Mouse (Mus musculus) stomach, embryonic 15.5 days (tissue): Measurements from ENCODE around the gene Wdfy2. TPM values are rescaled to one million over a fixed set of nuclear protein-coding genes. Genes with fewer than 3 reads are reported as not detected.

Source experiments
- ATAC-seq: fragments of 200-750 bp; cut with Nextera tagmentation; 2 replicates; pipeline ENCODE4 v1.8.0; 2017; ENCODE audit warnings: low read depth, moderate number of reproducible peaks, moderate TSS enrichment; ENCODE audit not compliant: insufficient read depth, low FRiP score
- H3K27ac ChIP-seq: fragments of 300-500 bp; sonication (generic); 2 replicates; pipeline ENCODE4 v1.5.1; 2015; ENCODE audit warnings: mild to moderate bottlenecking, inconsistent platforms
- H3K27me3 ChIP-seq: fragments of 300-500 bp; sonication (generic); replicated peaks from 2 replicates; pipeline ENCODE4 v1.6.1; 2015; ENCODE audit warnings: inconsistent platforms
- H3K36me3 ChIP-seq: fragments of 300-500 bp; sonication (generic); 2 replicates; pipeline ENCODE4 v1.6.1; 2015; ENCODE audit warnings: inconsistent platforms
- H3K4me1 ChIP-seq: fragments of 300-500 bp; sonication (generic); 2 replicates; pipeline ENCODE4 v1.6.1; 2015; ENCODE audit warnings: inconsistent platforms
- H3K4me2 ChIP-seq: fragments of 300-500 bp; sonication (generic); 2 replicates; pipeline ENCODE4 v1.6.1; 2015; ENCODE audit warnings: mild to moderate bottlenecking, inconsistent platforms
- H3K4me3 ChIP-seq: fragments of 300-500 bp; sonication (generic); replicated peaks from 2 replicates; pipeline ENCODE4 v1.5.1; 2015; ENCODE audit warnings: inconsistent platforms
- H3K9ac ChIP-seq: fragments of 300-500 bp; sonication (generic); 2 replicates; pipeline ENCODE4 v1.6.1; 2015; ENCODE audit warnings: inconsistent platforms
- H3K9me3 ChIP-seq: fragments of 300-500 bp; sonication (generic); 2 replicates; pipeline ENCODE4 v1.6.1; 2016; ENCODE audit warnings: inconsistent platforms
- WGBS: fragments of 180-500 bp; shearing (Covaris S2); methylation state at CpG from one replicate; pipeline ENCODE4 v1.1.7; 2015; 5-methylcytosine and 5-hydroxymethylcytosine counted together
- polyA plus RNA-seq: library from polyadenylated mRNA; unstranded; fragments of >200 nt; fragmentation: Nextera tagmentation; extraction: Ambion mirVana; gene quantifications from 2 replicates; pipeline ENCODE4 v1.2.1, GENCODE M21; 2015

Gene Wdfy2
- polyA plus RNA-seq, 1 experiment from 2014 or later: 5.0 TPM

DNA sequence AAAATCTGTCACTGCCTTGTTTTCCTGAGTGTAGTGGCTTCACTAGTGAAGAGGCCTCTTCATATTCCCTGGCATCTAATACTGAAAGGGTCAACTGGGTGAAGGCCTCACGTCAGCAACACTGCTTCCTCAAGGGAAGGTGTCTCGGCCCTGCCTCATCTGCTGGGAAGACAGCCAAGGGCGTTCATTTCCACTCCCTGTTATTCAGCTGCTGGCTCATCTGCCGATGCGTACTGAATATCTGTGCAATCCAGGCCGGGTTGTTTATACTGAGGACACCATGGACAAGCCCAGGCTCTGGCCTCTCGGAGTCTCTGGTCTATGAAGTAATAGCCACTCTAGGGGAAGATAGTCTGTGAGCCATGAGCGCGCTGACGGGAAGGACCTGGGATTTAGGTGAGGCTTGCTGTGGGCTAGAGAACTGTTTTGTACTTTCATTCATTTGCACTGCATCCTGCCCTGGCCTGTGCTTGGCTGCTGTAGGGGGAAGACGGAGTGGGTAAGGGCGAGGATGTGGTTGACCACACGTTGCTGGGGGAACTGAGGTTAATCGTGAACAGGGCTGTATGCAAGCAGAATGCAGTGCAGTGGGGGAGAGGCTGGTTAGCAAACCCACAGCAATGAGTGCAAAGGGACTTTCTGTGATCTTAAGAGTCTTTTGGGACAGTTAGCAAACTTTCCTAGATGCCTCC is 103.1 kb downstream of the Wdfy2 start:
- H3K27ac ChIP-seq: no peak overlapping the region
- no peak for ATAC-seq
- 65% methylated on average over 14 of the region's 14 CpGs for WGBS

DNA sequence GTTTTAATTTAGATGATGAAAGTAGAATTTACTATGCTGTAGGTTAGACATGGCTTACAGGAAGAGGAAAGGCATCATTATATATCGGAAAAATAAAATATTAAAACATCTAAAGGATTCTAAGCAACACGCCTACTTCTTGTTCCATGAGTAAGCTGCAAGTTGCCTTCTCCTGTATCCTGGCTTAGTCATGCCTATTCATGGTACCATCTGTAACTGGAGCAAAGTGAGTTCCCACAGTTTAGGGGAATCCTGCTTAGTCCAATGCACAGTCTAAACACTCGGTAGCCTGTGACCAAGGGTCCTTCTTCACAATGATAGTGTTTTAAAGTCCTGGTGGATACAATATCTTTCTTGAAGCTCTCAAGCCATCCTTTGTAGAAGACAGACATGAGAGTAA is 109.3 kb downstream of the Wdfy2 start:
- Histone ChIP-seq H3K27ac (no peak overlapping the region), H3K4me1 (no peaks in the 10 kb centered on the region), H3K36me3 (peaks cover 10% of the 10 kb centered on the region), H3K27me3 (no peaks in the 10 kb centered on the region), H3K4me2 (no peak overlapping the region), H3K9me3 (no peaks in the 10 kb centered on the region), H3K9ac (no peak overlapping the region), H3K4me3 (no peak overlapping the region)
- 90% methylated on average over 3 of the region's 3 CpGs for WGBS
- ATAC-seq: no peak

More for the DNA sequence above, 103.1 kb downstream of the Wdfy2 start:
- Histone ChIP-seq H3K9ac (no peak overlapping the region), H3K4me1 (no peaks in the 10 kb centered on the region), H3K4me3 (no peak overlapping the region), H3K4me2 (no peak overlapping the region), H3K27me3 (no peaks in the 10 kb centered on the region), H3K36me3 (peaks cover 14% of the 10 kb centered on the region), H3K9me3 (no peaks in the 10 kb centered on the region)

DNA sequence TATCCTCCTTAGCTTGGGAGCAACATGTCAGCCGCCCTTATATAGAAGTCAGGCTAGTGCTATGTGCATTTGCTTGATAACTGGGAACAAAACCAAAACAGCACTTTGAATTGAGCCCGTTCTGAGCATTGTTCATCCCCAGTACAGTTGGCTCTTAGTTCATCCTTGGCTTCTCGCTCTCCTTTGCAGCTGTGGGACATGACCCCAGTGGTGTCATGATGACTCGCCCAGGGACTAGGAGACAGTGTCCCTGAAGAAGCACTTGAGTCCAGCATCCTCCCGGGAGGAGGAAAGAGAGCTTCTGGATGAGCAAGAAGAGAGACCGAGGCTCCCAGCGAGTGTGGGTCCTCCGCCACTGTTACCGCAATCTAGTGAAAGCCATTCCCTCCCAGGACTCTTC is 118.6 kb downstream of the Wdfy2 start:
- Histone ChIP-seq H3K4me3 (no peak overlapping the region), H3K4me2 (no peak overlapping the region), H3K36me3 (0 out of 2 replicates have a peak, but pooled peaks cover 12% of the 10 kb centered on the region), H3K9me3 (no peaks in the 10 kb centered on the region), H3K27me3 (no peaks in the 10 kb centered on the region), H3K9ac (no peak overlapping the region), H3K27ac (no peak overlapping the region), H3K4me1 (no peaks in the 10 kb centered on the region)
- no peak for ATAC-seq
- WGBS: 83% methylated on average over 9 of the region's 9 CpGs

DNA sequence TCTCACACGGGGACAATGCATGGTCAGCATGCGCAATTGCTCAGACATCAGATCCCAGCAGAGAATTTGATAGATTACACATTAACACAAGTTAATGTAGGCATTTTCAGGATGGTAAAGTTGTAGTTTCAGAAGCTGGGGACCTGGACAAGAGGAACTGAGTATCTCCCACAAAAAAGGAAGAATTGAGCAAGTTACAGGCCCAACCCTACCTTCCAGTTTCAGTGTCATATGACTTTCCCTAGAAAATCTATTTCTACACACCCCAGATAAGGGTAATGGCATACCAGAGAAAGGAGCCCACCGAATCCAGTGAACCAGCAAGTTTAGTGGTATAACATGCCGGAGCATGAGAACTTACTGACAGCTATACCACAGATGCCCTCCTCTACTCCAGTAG is 126.2 kb downstream of the Wdfy2 start:
- Histone ChIP-seq H3K27ac (no peak overlapping the region), H3K9me3 (no peaks in the 10 kb centered on the region), H3K4me3 (no peak overlapping the region), H3K36me3 (no peaks in the 10 kb centered on the region), H3K4me1 (no peaks in the 10 kb centered on the region), H3K4me2 (no peak overlapping the region), H3K27me3 (no peaks in the 10 kb centered on the region), H3K9ac (no peak overlapping the region)
- no peak for ATAC-seq
- WGBS: 80% methylated on average over 4 of the region's 4 CpGs

DNA sequence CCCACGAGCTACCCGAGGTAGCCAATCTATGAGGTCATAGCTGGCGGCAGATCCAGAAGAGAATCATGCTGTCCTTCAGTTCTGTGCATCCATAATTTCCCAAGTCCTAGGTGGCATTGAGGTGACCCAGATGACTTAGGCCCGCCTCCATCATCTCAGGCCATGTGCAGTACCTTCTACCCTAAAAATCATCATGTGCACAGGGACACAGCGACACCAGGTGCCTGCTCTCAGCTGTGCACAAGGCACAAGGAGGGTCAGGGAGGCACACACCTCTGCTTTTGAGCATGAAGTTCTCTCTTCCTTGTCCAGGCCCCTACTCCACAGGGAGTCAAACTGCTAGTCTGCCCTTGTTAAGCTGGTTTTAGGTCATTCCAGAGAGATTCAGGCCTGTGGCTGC is 127.9 kb downstream of the Wdfy2 start:
- Histone ChIP-seq H3K9me3 (no peaks in the 10 kb centered on the region), H3K27ac (no peak overlapping the region), H3K4me3 (no peak overlapping the region), H3K4me2 (no peak overlapping the region), H3K36me3 (no peaks in the 10 kb centered on the region), H3K9ac (no peak overlapping the region), H3K27me3 (no peaks in the 10 kb centered on the region), H3K4me1 (no peaks in the 10 kb centered on the region)
- 82% methylated on average over 5 of the region's 5 CpGs for WGBS
- no peak for ATAC-seq

DNA sequence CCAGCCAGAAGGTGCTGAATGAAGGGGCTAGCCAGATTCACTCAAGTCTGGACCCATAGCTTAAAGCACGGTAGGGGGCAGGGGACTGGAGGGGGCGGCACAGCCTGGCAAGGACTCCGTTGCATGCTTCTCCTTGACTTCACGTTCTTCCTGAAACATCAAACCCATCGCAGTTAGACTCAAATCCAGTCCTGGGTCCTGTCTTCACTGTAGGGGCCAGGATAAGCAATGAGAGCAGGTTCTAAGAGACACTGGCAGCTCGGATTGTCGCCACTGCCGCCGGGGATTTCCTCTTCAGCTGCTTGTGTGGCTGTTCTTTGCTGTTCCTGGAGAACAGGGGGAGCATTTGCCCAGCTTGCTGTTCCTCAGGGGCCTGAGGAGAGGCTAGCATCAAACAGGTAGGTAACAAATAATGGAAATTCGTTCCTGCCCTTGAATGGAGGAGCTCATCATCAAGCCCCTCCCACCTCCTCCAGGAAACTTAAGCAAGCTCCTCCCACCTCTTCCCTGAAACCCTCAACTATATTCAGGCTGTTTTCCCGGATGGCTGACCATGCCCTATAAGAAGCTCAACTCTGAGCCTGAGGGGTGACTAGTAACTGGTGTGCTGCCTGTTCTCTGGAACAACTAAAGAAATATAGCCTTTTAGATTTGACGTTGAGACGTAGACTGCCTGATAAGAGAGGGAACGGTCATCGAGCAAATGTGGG is 128.5 kb downstream of the Wdfy2 start:
- no peak for ATAC-seq
- 19% methylated on average over 15 of the region's 15 CpGs for WGBS
- H3K27me3 ChIP-seq: no peaks in the 10 kb centered on the region
- H3K27ac ChIP-seq: no peak overlapping the region
- H3K4me3 ChIP-seq: peak overlapping the region; percentile 27
- H3K9me3 ChIP-seq: no peaks in the 10 kb centered on the region
- H3K4me2 ChIP-seq: peak overlapping the region; percentile 47
- H3K9ac ChIP-seq: no peak overlapping the region
- H3K36me3 ChIP-seq: no peaks in the 10 kb centered on the region
- H3K4me1 ChIP-seq: no peaks in the 10 kb centered on the region

DNA sequence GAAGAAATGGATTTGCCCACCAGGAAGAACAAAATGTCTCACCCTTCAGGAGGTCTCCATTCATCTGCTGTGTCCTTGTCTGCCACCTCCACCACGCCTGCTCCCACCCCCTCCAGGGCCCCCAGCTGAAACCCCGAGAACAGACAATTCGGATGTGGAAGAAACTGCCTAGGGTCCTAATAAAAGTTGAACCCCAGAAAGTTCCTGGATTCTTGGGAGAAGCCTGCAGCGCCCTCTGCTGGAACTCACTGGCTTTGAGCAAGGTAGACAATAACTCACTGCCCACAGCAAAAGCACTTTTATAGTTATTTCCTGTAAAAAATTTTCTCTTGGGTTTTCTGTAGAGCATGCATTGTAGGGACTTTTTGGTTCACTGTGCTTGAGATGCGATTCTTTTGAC is 137.6 kb downstream of the Wdfy2 start:
- H3K27me3 ChIP-seq: no peaks in the 10 kb centered on the region
- H3K9me3 ChIP-seq: no peaks in the 10 kb centered on the region
- no peak overlapping the region for H3K4me2 ChIP-seq
- 12% methylated on average over 5 of the region's 5 CpGs for WGBS
- no peaks in the 10 kb centered on the region for H3K4me1 ChIP-seq
- H3K9ac ChIP-seq: no peak overlapping the region
- no peaks in the 10 kb centered on the region for H3K36me3 ChIP-seq
- no peak overlapping the region for H3K27ac ChIP-seq
- ATAC-seq: no peak
- H3K4me3 ChIP-seq: no peak overlapping the region

DNA sequence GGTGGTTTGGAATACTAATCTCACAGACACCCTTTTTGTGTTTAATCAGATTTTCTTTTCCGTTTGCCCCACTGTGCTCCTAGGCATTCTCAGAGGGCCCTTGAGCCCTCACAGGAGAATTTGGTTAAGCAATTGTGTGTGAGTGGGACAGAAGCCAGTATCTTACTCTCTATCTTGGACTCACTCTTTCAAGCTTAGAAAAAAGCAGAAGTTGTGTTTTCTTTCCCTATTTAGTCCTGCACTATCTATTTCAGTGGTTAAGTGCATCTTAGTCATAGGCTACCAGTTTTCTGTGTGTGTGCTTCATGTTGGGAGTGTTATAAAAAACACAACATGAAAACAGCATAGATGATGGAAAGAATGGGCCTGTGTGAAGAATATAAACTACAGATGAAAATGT is 142.3 kb downstream of the Wdfy2 start:
- Histone ChIP-seq H3K4me3 (no peak overlapping the region), H3K4me2 (no peak overlapping the region), H3K9me3 (no peaks in the 10 kb centered on the region), H3K27me3 (no peaks in the 10 kb centered on the region), H3K27ac (no peak overlapping the region), H3K36me3 (no peaks in the 10 kb centered on the region), H3K9ac (no peak overlapping the region), H3K4me1 (no peaks in the 10 kb centered on the region)
- no peak for ATAC-seq
- WGBS: 63% methylated on average over 1 of the region's 1 CpGs

DNA sequence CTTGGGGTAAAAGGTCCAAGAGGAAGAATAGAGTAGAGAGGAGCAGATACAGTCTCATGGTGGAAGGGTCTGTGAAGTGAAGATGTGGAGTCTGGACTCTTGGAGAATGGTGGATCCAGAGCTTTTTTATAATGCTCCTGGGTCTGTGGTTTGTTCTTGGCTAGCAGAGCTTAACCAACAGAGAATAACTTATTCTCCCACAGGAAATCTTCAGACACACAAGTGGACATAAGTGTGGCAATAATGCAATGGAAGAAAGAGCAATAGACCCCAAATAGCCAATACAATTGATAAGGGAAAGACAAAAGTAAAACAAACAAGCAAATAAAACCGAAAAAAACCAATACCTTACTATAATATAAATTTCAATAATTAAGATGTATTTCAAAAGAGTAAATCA is 146.9 kb downstream of the Wdfy2 start, which contains the start of gene Defb48:
Defb48 (minus strand) TSS at position 101 of the 400 bp plus-strand sequence.
- H3K36me3 ChIP-seq: no peaks in the 10 kb centered on the region
- no peaks in the 10 kb centered on the region for H3K27me3 ChIP-seq
- no peak within 1 kb of the TSS for H3K9ac ChIP-seq
- H3K4me2 ChIP-seq: no peak within 1 kb of the TSS
- no peaks in the 10 kb centered on the region for H3K9me3 ChIP-seq
- no peaks in the 10 kb centered on the region for H3K4me1 ChIP-seq
- WGBS: 74% methylated on average over 1 of the region's 1 CpGs
- no peak within 1 kb of the TSS for H3K4me3 ChIP-seq
- no peak for ATAC-seq
- no peak within 1 kb of the TSS for H3K27ac ChIP-seq

DNA sequence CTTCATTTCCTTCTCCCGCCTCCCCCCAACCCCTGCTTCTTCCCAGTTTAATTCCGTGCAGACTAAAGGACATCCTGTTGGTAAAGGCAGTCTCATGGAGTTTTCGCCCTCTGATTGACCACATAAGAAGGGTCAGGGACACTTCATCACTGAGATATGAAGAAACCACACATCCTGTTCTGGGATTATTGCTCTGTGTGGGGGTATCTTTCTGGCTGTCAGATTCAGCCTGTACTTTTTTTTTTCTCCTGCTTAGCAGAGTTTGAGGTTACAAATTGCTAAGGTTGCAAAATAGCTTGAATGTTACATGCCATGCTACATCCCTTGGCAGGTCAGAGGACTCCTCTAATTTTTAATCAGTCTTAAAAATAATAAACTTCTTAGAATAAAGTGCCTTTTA is 153.8 kb downstream of the Wdfy2 start:
- Histone ChIP-seq H3K4me1 (no peaks in the 10 kb centered on the region), H3K9me3 (no peaks in the 10 kb centered on the region), H3K27ac (no peak overlapping the region), H3K4me3 (no peak overlapping the region), H3K27me3 (no peaks in the 10 kb centered on the region), H3K36me3 (no peaks in the 10 kb centered on the region), H3K4me2 (no peak overlapping the region), H3K9ac (no peak overlapping the region)
- no peak for ATAC-seq
- WGBS: 60% methylated on average over 3 of the region's 3 CpGs

DNA sequence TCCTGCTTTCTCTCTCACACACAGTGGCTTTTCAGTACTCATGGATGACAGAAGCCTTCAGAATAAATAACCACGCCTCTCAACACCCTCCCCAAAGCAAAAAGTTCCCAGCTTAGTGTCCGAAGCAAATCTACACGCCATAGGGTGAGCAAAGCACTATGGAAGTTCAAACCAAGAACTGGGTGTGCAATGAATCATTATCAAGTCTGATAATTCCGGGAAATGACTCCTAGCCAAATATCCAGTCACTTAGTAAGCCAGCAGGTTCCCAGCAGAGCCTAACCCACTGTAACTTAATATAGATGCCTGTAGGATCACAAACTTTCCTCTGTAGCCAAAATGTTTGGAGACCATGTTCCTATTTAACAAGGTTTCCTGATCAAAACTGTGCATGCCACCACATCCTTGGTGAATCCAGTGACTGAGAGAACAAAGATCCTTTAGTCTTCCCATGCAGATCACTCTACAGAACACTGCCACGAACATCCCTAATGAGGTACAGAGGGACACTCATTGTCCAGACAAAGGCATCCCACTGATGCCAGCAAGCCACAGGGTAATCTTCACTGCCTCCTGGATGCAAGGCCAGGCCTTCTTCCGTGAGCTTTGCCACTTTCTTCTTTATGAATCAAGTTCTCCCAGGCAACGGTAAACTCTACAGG is 154.5 kb downstream of the Wdfy2 start:
- Histone ChIP-seq H3K4me1 (no peaks in the 10 kb centered on the region), H3K9ac (no peak overlapping the region), H3K27ac (no peak overlapping the region), H3K4me3 (no peak overlapping the region), H3K9me3 (no peaks in the 10 kb centered on the region), H3K36me3 (no peaks in the 10 kb centered on the region), H3K27me3 (no peaks in the 10 kb centered on the region), H3K4me2 (no peak overlapping the region)
- WGBS: 72% methylated on average over 7 of the region's 7 CpGs
- no peak for ATAC-seq

DNA sequence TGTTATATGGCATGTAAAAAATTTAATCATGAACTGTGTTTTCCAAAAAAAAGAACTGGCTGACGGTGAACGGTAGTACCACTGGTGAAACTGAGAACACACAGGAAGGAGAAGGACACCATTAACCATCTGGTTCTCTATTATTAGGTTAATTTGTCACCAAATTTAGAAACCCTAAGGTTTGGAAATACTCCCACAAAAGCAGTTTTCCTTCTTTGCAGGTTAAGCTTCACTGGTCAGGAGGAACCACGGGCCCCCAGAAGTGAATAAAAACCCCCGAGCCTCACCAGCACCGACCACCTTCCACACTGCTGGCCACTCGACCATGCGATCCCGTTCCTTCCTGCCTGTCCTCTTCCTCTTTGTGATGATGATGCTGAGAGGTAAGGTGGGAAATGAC is 160.3 kb downstream of the Wdfy2 start, which contains the start of gene Defb47:
Defb47 (plus strand) TSS at position 301 of the 400 bp plus-strand sequence.
- ATAC-seq: no peak
- H3K27me3 ChIP-seq: no peaks in the 10 kb centered on the region
- no peaks in the 10 kb centered on the region for H3K36me3 ChIP-seq
- no peak within 1 kb of the TSS for H3K27ac ChIP-seq
- no peak within 1 kb of the TSS for H3K4me3 ChIP-seq
- H3K4me1 ChIP-seq: no peaks in the 10 kb centered on the region
- H3K9ac ChIP-seq: no peak within 1 kb of the TSS
- no peaks in the 10 kb centered on the region for H3K9me3 ChIP-seq
- 83% methylated on average over 8 of the region's 8 CpGs for WGBS
- H3K4me2 ChIP-seq: no peak within 1 kb of the TSS
